Mouse (Mus musculus): ENCODE measurements around the gene Ankrd11. TPM values are rescaled to one million over a fixed set of nuclear protein-coding genes. Genes with fewer than 3 reads are reported as not detected.

The Ankrd11 gene
- total and polyA plus RNA-seq, 3 experiments, result 57.3 to 128 (median 96.3) TPM

GRCm38 (mm10) chr8:122949701-122950100, 92.4 kb downstream of the Ankrd11 start:
- peaks cover 64% of the 10 kb centered on the region for H3K36me3 ChIP-seq (replicated peaks)
- TF ChIP-seq CTCF (IDR thresholded peaks at IDR 0.05; ENCODE audit: low read depth, low read length) (no peak), POLR2AphosphoS5 (IDR thresholded peaks at IDR 0.05; ENCODE audit: insufficient replicate concordance, low read depth, low read length) (no peak), GATA1 (IDR thresholded peaks at IDR 0.05; ENCODE audit: borderline replicate concordance, low read length) (no peak), TAL1 (conservative IDR thresholded peaks at IDR 0.05; ENCODE audit: low read depth, low read length) (no peak), GATA2 (IDR thresholded peaks at IDR 0.05; ENCODE audit: borderline replicate concordance, low read depth, low read length) (no peak)
- H3K9me3 ChIP-seq (replicated peaks), result no peaks in the 10 kb centered on the region
- no peak overlapping the region for H3K4me3 ChIP-seq (ENCODE audit: low read depth, low read length)
- ATAC-seq (ENCODE audit: extremely low read depth, insufficient number of reproducible peaks, low FRiP score, poor library complexity, severe bottlenecking), result no peak
- H3K27me3 ChIP-seq (ENCODE audit: insufficient read depth, low read length), result no peaks in the 10 kb centered on the region
- peaks cover 54% of the 10 kb centered on the region for H3K4me1 ChIP-seq (ENCODE audit: insufficient read depth, low read depth, low read length)
- no peak for DNase-seq (ENCODE audit: low spot score)

- Histone ChIP-seq H3K9me3 (replicated peaks) (no peaks in the 10 kb centered on the region), H3K36me3 (replicated peaks) (peaks cover 61% of the 10 kb centered on the region), H3K4me1 (ENCODE audit: insufficient read depth, low read depth, low read length) (peaks cover 32% of the 10 kb centered on the region), H3K27me3 (ENCODE audit: insufficient read depth, low read length) (no peaks in the 10 kb centered on the region), H3K4me3 (ENCODE audit: low read depth, low read length) (no peak overlapping the region)
- ATAC-seq (ENCODE audit: extremely low read depth, insufficient number of reproducible peaks, low FRiP score, poor library complexity, severe bottlenecking), result no peak
- no peak for DNase-seq (ENCODE audit: low spot score)
- TF ChIP-seq TAL1 (conservative IDR thresholded peaks at IDR 0.05; ENCODE audit: low read depth, low read length), result no peak
- no peak for TF ChIP-seq POLR2AphosphoS5 (IDR thresholded peaks at IDR 0.05; ENCODE audit: insufficient replicate concordance, low read depth, low read length)
- no peak for TF ChIP-seq GATA1 (IDR thresholded peaks at IDR 0.05; ENCODE audit: borderline replicate concordance, low read length)
- no peak for TF ChIP-seq CTCF (IDR thresholded peaks at IDR 0.05; ENCODE audit: low read depth, low read length)
- TF ChIP-seq GATA2 (IDR thresholded peaks at IDR 0.05; ENCODE audit: borderline replicate concordance, low read depth, low read length), result no peak
Observed at GRCm38 (mm10) chr8:122945775-122946174, 96.3 kb downstream of the Ankrd11 start.

GRCm38 (mm10) chr8:122942803-122943713, 99.0 kb downstream of the Ankrd11 start:
- Histone ChIP-seq H3K9me3 (replicated peaks) (no peaks in the 10 kb centered on the region), H3K27me3 (ENCODE audit: insufficient read depth, low read length) (no peaks in the 10 kb centered on the region), H3K4me3 (ENCODE audit: low read depth, low read length) (no peak overlapping the region), H3K4me1 (ENCODE audit: insufficient read depth, low read depth, low read length) (peaks cover 31% of the 10 kb centered on the region), H3K36me3 (replicated peaks) (peaks cover 64% of the 10 kb centered on the region)
- DNase-seq (ENCODE audit: low spot score), result no peak
- no peak for TF ChIP-seq GATA2 (IDR thresholded peaks at IDR 0.05; ENCODE audit: borderline replicate concordance, low read depth, low read length)
- no peak for TF ChIP-seq POLR2AphosphoS5 (IDR thresholded peaks at IDR 0.05; ENCODE audit: insufficient replicate concordance, low read depth, low read length)
- TF ChIP-seq GATA1 (IDR thresholded peaks at IDR 0.05; ENCODE audit: borderline replicate concordance, low read length), result no peak
- no peak for TF ChIP-seq TAL1 (conservative IDR thresholded peaks at IDR 0.05; ENCODE audit: low read depth, low read length)
- no peak for TF ChIP-seq CTCF (IDR thresholded peaks at IDR 0.05; ENCODE audit: low read depth, low read length)
- ATAC-seq (ENCODE audit: extremely low read depth, insufficient number of reproducible peaks, low FRiP score, poor library complexity, severe bottlenecking), result no peak

- TF ChIP-seq TAL1 (conservative IDR thresholded peaks at IDR 0.05; ENCODE audit: low read depth, low read length), result no peak
- TF ChIP-seq CTCF (IDR thresholded peaks at IDR 0.05; ENCODE audit: low read depth, low read length), result no peak
- no peak for TF ChIP-seq POLR2AphosphoS5 (IDR thresholded peaks at IDR 0.05; ENCODE audit: insufficient replicate concordance, low read depth, low read length)
- no peak for TF ChIP-seq GATA2 (IDR thresholded peaks at IDR 0.05; ENCODE audit: borderline replicate concordance, low read depth, low read length)
- TF ChIP-seq GATA1 (IDR thresholded peaks at IDR 0.05; ENCODE audit: borderline replicate concordance, low read length), result no peak
- DNase-seq (ENCODE audit: low spot score) (no peak), ATAC-seq (ENCODE audit: extremely low read depth, insufficient number of reproducible peaks, low FRiP score, poor library complexity, severe bottlenecking) (no peak)
- Histone ChIP-seq H3K4me3 (ENCODE audit: low read depth, low read length) (no peak overlapping the region), H3K4me1 (ENCODE audit: insufficient read depth, low read depth, low read length) (peaks cover 50% of the 10 kb centered on the region), H3K9me3 (replicated peaks) (no peaks in the 10 kb centered on the region), H3K27me3 (ENCODE audit: insufficient read depth, low read length) (no peaks in the 10 kb centered on the region), H3K36me3 (replicated peaks) (peaks cover 69% of the 10 kb centered on the region)
Observed at GRCm38 (mm10) chr8:122938591-122938990, 103.5 kb downstream of the Ankrd11 start.

GRCm38 (mm10) chr8:122938170-122938569, 103.9 kb downstream of the Ankrd11 start:
- TF ChIP-seq GATA1 (IDR thresholded peaks at IDR 0.05; ENCODE audit: borderline replicate concordance, low read length) (no peak), TAL1 (conservative IDR thresholded peaks at IDR 0.05; ENCODE audit: low read depth, low read length) (no peak), GATA2 (IDR thresholded peaks at IDR 0.05; ENCODE audit: borderline replicate concordance, low read depth, low read length) (no peak), POLR2AphosphoS5 (IDR thresholded peaks at IDR 0.05; ENCODE audit: insufficient replicate concordance, low read depth, low read length) (no peak), CTCF (IDR thresholded peaks at IDR 0.05; ENCODE audit: low read depth, low read length) (no peak)
- Histone ChIP-seq H3K4me3 (ENCODE audit: low read depth, low read length) (no peak overlapping the region), H3K36me3 (replicated peaks) (peaks cover 70% of the 10 kb centered on the region), H3K9me3 (replicated peaks) (no peaks in the 10 kb centered on the region), H3K27me3 (ENCODE audit: insufficient read depth, low read length) (no peaks in the 10 kb centered on the region), H3K4me1 (ENCODE audit: insufficient read depth, low read depth, low read length) (peaks cover 52% of the 10 kb centered on the region)
- ATAC-seq (ENCODE audit: extremely low read depth, insufficient number of reproducible peaks, low FRiP score, poor library complexity, severe bottlenecking), result no peak
- no peak for DNase-seq (ENCODE audit: low spot score)

- Histone ChIP-seq H3K4me3 (ENCODE audit: low read depth, low read length) (no peak overlapping the region), H3K9me3 (replicated peaks) (no peaks in the 10 kb centered on the region), H3K4me1 (ENCODE audit: insufficient read depth, low read depth, low read length) (peaks cover 55% of the 10 kb centered on the region), H3K27me3 (ENCODE audit: insufficient read depth, low read length) (no peaks in the 10 kb centered on the region), H3K36me3 (replicated peaks) (peaks cover 67% of the 10 kb centered on the region)
- no peak for DNase-seq (ENCODE audit: low spot score)
- ATAC-seq (ENCODE audit: extremely low read depth, insufficient number of reproducible peaks, low FRiP score, poor library complexity, severe bottlenecking), result no peak
- no peak for TF ChIP-seq GATA1 (IDR thresholded peaks at IDR 0.05; ENCODE audit: borderline replicate concordance, low read length)
- TF ChIP-seq POLR2AphosphoS5 (IDR thresholded peaks at IDR 0.05; ENCODE audit: insufficient replicate concordance, low read depth, low read length), result no peak
- no peak for TF ChIP-seq TAL1 (conservative IDR thresholded peaks at IDR 0.05; ENCODE audit: low read depth, low read length)
- no peak for TF ChIP-seq CTCF (IDR thresholded peaks at IDR 0.05; ENCODE audit: low read depth, low read length)
- no peak for TF ChIP-seq GATA2 (IDR thresholded peaks at IDR 0.05; ENCODE audit: borderline replicate concordance, low read depth, low read length)
Observed at GRCm38 (mm10) chr8:122937545-122938053, 104.5 kb downstream of the Ankrd11 start.

All from G1E (cell line).